Mouse (Mus musculus) heart, embryonic 12.5 days (tissue): ENCODE results near the gene Fhl5. TPM values are rescaled to one million over a fixed set of nuclear protein-coding genes. Genes with fewer than 3 reads are reported as not detected.

ENCODE experiments used
- ATAC-seq: fragments of 200-750 bp; cut with Nextera tagmentation; 2 replicates; pipeline ENCODE4 v1.8.0; 2017; ENCODE audit warnings: moderate TSS enrichment, moderate library complexity; ENCODE audit not compliant: insufficient number of reproducible peaks, low FRiP score
- H3K27ac ChIP-seq: fragments of 300-500 bp; sonication (generic); 2 replicates; pipeline ENCODE4 v1.5.1; 2016; ENCODE audit warnings: mild to moderate bottlenecking, moderate library complexity; ENCODE audit not compliant: poor library complexity, severe bottlenecking
- H3K27me3 ChIP-seq: fragments of 300-500 bp; sonication (generic); replicated peaks from 2 replicates; pipeline ENCODE4 v1.6.1; 2016; ENCODE audit warnings: mild to moderate bottlenecking, moderate library complexity
- H3K36me3 ChIP-seq: fragments of 300-500 bp; sonication (generic); 2 replicates; pipeline ENCODE4 v1.6.1; 2016; ENCODE audit warnings: mild to moderate bottlenecking, moderate library complexity
- H3K4me1 ChIP-seq: fragments of 300-500 bp; sonication (generic); replicated peaks from 2 replicates; pipeline ENCODE4 v1.6.1; 2016; ENCODE audit warnings: mild to moderate bottlenecking
- H3K4me2 ChIP-seq: fragments of 300-500 bp; sonication (generic); 2 replicates; pipeline ENCODE4 v1.6.1; 2016; ENCODE audit warnings: mild to moderate bottlenecking, moderate library complexity
- H3K4me3 ChIP-seq: fragments of 300-500 bp; sonication (generic); 2 replicates; pipeline ENCODE4 v1.5.1; 2016; ENCODE audit warnings: mild to moderate bottlenecking
- H3K9ac ChIP-seq: fragments of 300-500 bp; sonication (generic); 2 replicates; pipeline ENCODE4 v1.6.1; 2016; ENCODE audit warnings: mild to moderate bottlenecking, moderate library complexity
- H3K9me3 ChIP-seq: fragments of 300-500 bp; sonication (generic); replicated peaks from 2 replicates; pipeline ENCODE4 v1.6.1; 2016; ENCODE audit warnings: mild to moderate bottlenecking, moderate library complexity
- WGBS: fragments of 180-500 bp; shearing (Covaris S2); methylation state at CpG from one replicate; pipeline ENCODE4 v1.1.7; 2016; 5-methylcytosine and 5-hydroxymethylcytosine counted together
- polyA plus RNA-seq: library from polyadenylated mRNA; unstranded; fragments of >200 nt; fragmentation: Nextera tagmentation; extraction: Ambion mirVana; gene quantifications from 2 replicates; pipeline ENCODE4 v1.2.1, GENCODE M21; 2016

Fhl5 gene
- polyA plus RNA-seq, 1 experiment from 2014 or later = not detected

GRCm38 (mm10) chr4:25227527-25227926 is 15.1 kb downstream of the Fhl5 start:
- H3K9me3 ChIP-seq = no peaks in the 10 kb centered on the region
- WGBS = 40% methylated on average over 1 of the region's 1 CpGs
- no peak overlapping the region for H3K4me3 ChIP-seq
- ATAC-seq = no peak
- H3K36me3 ChIP-seq = no peaks in the 10 kb centered on the region
- H3K4me2 ChIP-seq = no peak overlapping the region
- H3K27ac ChIP-seq = no peak overlapping the region
- no peak overlapping the region for H3K9ac ChIP-seq
- H3K27me3 ChIP-seq = no peaks in the 10 kb centered on the region
- no peaks in the 10 kb centered on the region for H3K4me1 ChIP-seq

GRCm38 (mm10) chr4:25221927-25222326 is 20.7 kb downstream of the Fhl5 start:
- H3K4me3 ChIP-seq = no peak overlapping the region
- H3K4me1 ChIP-seq = no peaks in the 10 kb centered on the region
- H3K9ac ChIP-seq = no peak overlapping the region
- no peaks in the 10 kb centered on the region for H3K27me3 ChIP-seq
- ATAC-seq = no peak
- no peak overlapping the region for H3K27ac ChIP-seq
- no peak overlapping the region for H3K4me2 ChIP-seq
- H3K36me3 ChIP-seq = no peaks in the 10 kb centered on the region
- H3K9me3 ChIP-seq = no peaks in the 10 kb centered on the region

GRCm38 (mm10) chr4:25213451-25213850 is 29.2 kb downstream of the Fhl5 start:
- peaks cover 3% of the 10 kb centered on the region; the same call in 1 of the 2 replicates for H3K27me3 ChIP-seq
- no peaks in the 10 kb centered on the region for H3K4me1 ChIP-seq
- no peak overlapping the region for H3K27ac ChIP-seq
- 50% methylated on average over 5 of the region's 5 CpGs for WGBS
- H3K9me3 ChIP-seq = no peaks in the 10 kb centered on the region
- no peak for ATAC-seq
- no peaks in the 10 kb centered on the region for H3K36me3 ChIP-seq
- no peak overlapping the region for H3K4me2 ChIP-seq
- no peak overlapping the region for H3K4me3 ChIP-seq
- no peak overlapping the region for H3K9ac ChIP-seq

GRCm38 (mm10) chr4:25206166-25206565 is 36.5 kb downstream of the Fhl5 start:
- ATAC-seq = no peak
- Histone ChIP-seq H3K27ac (no peak overlapping the region), H3K4me2 (no peak overlapping the region), H3K36me3 (no peaks in the 10 kb centered on the region), H3K27me3 (no peaks in the 10 kb centered on the region; the same call in 1 of the 2 replicates), H3K4me1 (no peaks in the 10 kb centered on the region), H3K4me3 (no peak overlapping the region), H3K9me3 (no peaks in the 10 kb centered on the region), H3K9ac (no peak overlapping the region)
- 82% methylated on average over 4 of the region's 4 CpGs for WGBS

- H3K27me3 ChIP-seq = no peaks in the 10 kb centered on the region
- no peak for ATAC-seq
- no peaks in the 10 kb centered on the region for H3K9me3 ChIP-seq
- no peaks in the 10 kb centered on the region for H3K4me1 ChIP-seq
- 62% methylated on average over 1 of the region's 1 CpGs for WGBS
- H3K4me3 ChIP-seq = no peak overlapping the region
- H3K36me3 ChIP-seq = no peaks in the 10 kb centered on the region
- no peak overlapping the region for H3K9ac ChIP-seq
- no peak overlapping the region for H3K27ac ChIP-seq
- H3K4me2 ChIP-seq = no peak overlapping the region
These were observed 45.4 kb downstream of the Fhl5 start for GRCm38 (mm10) chr4:25197310-25197709.

GRCm38 (mm10) chr4:25179617-25180208 is 63.0 kb downstream of the Fhl5 start:
- no peaks in the 10 kb centered on the region for H3K27me3 ChIP-seq
- H3K9ac ChIP-seq = no peak overlapping the region
- no peak overlapping the region for H3K4me3 ChIP-seq
- no peaks in the 10 kb centered on the region for H3K9me3 ChIP-seq
- H3K27ac ChIP-seq = no peak overlapping the region
- WGBS = 47% methylated on average over 4 of the region's 4 CpGs
- H3K4me2 ChIP-seq = no peak overlapping the region
- no peaks in the 10 kb centered on the region for H3K36me3 ChIP-seq
- H3K4me1 ChIP-seq = no peaks in the 10 kb centered on the region
- no peak for ATAC-seq

Other genes with a start within 250 kb of the Fhl5 start
- gene Ufl1, start 38.9 kb upstream of the Fhl5 start, polyA plus RNA-seq = 29.8 and 32.4 TPM in 2 replicates